Mouse (Mus musculus) forebrain, embryonic 12.5 days (tissue): ENCODE results near the gene Rasal2. TPM values are rescaled to one million over a fixed set of nuclear protein-coding genes. Genes with fewer than 3 reads are reported as not detected.

Source experiments
- ATAC-seq: fragments of 200-750 bp; cut with Nextera tagmentation; 2 replicates; pipeline ENCODE4 v1.8.0; 2017; ENCODE audit warnings: moderate TSS enrichment; ENCODE audit not compliant: low FRiP score
- H3K27ac ChIP-seq: fragments of 300-500 bp; sonication (generic); 2 replicates; pipeline ENCODE4 v1.5.1; 2016; ENCODE audit warnings: mild to moderate bottlenecking
- H3K27me3 ChIP-seq: fragments of 300-500 bp; sonication (generic); 2 replicates; pipeline ENCODE4 v1.6.1; 2016; ENCODE audit warnings: mild to moderate bottlenecking
- H3K36me3 ChIP-seq: fragments of 300-500 bp; sonication (generic); replicated peaks from 2 replicates; pipeline ENCODE4 v1.6.1; 2016; ENCODE audit warnings: mild to moderate bottlenecking
- H3K4me1 ChIP-seq: fragments of 300-500 bp; sonication (generic); 2 replicates; pipeline ENCODE4 v1.6.1; 2016
- H3K4me2 ChIP-seq: fragments of 300-500 bp; sonication (generic); 2 replicates; pipeline ENCODE4 v1.6.1; 2016; ENCODE audit warnings: mild to moderate bottlenecking, moderate library complexity
- H3K4me3 ChIP-seq: fragments of 300-500 bp; sonication (generic); replicated peaks from 2 replicates; pipeline ENCODE4 v1.5.1; 2016; ENCODE audit warnings: mild to moderate bottlenecking
- H3K9ac ChIP-seq: fragments of 300-500 bp; sonication (generic); 2 replicates; pipeline ENCODE4 v1.6.1; 2016; ENCODE audit warnings: mild to moderate bottlenecking
- H3K9me3 ChIP-seq: fragments of 300-500 bp; sonication (generic); 2 replicates; pipeline ENCODE4 v1.6.1; 2016
- WGBS: fragments of 180-500 bp; shearing (Covaris S2); methylation state at CpG from one replicate; pipeline ENCODE4 v1.1.7; 2016; 5-methylcytosine and 5-hydroxymethylcytosine counted together
- polyA plus RNA-seq: library from polyadenylated mRNA; unstranded; fragments of >200 nt; fragmentation: Nextera tagmentation; extraction: Ambion mirVana; gene quantifications from 2 replicates; pipeline ENCODE4 v1.2.1, GENCODE M21; 2016

Rasal2 gene
- polyA plus RNA-seq, 1 experiment from 2014 or later = 28.9 TPM

DNA sequence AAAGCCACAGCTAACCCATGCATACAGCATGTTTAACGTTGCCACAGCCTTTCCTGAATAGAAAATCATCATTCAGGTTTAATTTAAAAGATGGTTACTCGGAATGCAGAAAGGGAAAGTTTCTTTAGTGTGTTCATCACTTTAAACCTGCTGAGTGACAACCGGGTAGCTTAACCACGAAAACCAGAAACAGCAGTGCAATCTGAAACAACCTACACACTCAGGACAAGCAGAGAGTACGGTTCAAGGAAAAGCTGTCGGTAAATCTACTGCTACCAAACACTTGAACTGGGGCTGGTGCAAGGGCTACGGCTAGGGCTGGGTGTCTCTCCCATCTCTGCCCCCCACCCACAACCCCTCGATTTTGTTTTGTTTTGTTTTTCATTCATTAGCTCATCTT is 1.5 kb downstream of the Rasal2 start:
- Histone ChIP-seq H3K9me3 (no peaks in the 10 kb centered on the region), H3K4me1 (peaks cover 30% of the 10 kb centered on the region), H3K4me3 (peak overlapping the region; percentile 99), H3K4me2 (peak overlapping the region; percentile 74), H3K27ac (no peak overlapping the region), H3K36me3 (no peaks in the 10 kb centered on the region), H3K27me3 (no peaks in the 10 kb centered on the region), H3K9ac (peak overlapping the region; percentile 92)
- 8% methylated on average over 8 of the region's 8 CpGs for WGBS
- ATAC-seq = no peak

DNA sequence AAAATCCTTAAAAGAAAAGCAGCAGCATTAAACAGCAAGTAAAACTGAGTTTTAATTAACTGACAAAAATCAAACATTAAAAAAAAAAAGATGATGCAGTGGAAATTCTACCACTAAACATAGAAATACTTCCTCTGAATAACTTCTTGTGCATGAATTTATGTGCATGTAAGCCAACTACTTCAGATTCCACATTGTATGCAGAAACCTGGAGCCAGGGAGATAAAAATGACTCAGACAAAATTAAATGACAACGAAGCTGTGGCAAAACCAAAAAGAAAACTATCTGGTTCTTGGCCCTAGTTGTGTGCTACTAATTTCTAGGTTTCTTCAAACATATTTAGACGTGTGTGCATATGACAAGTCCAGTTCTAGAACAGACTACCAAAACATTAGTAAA is 2.7 kb downstream of the Rasal2 start:
- Histone ChIP-seq H3K9me3 (no peaks in the 10 kb centered on the region), H3K9ac (no peak overlapping the region), H3K27me3 (no peaks in the 10 kb centered on the region), H3K4me1 (peaks cover 25% of the 10 kb centered on the region), H3K27ac (no peak overlapping the region), H3K36me3 (no peaks in the 10 kb centered on the region), H3K4me2 (no peak overlapping the region), H3K4me3 (no peak overlapping the region)
- no peak for ATAC-seq
- 84% methylated on average over 2 of the region's 2 CpGs for WGBS

DNA sequence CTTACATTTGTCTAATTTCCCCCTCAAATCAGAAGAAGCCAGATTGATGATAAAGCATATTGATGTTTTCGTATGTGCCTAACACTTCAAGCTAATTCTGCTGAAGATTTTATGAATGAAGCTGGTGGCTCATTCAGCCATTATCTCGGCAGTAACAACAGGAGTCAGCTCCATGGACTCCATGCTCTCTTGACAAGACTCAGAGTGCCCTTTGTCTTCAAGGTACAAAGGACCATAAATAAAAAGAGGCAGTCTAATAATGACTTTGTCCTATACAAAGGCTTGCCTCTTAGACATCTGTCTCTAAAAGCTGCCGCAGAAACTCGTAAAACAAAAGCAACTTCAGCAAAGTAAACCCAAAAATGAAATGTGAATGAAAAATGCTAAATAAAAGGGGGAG is 24.4 kb downstream of the Rasal2 start:
- no peak for ATAC-seq
- Histone ChIP-seq H3K27ac (no peak overlapping the region), H3K4me3 (no peak overlapping the region), H3K9me3 (no peaks in the 10 kb centered on the region), H3K27me3 (no peaks in the 10 kb centered on the region), H3K4me1 (peaks cover 10% of the 10 kb centered on the region), H3K36me3 (no peaks in the 10 kb centered on the region), H3K4me2 (no peak overlapping the region), H3K9ac (no peak overlapping the region)
- WGBS = 9% methylated on average over 4 of the region's 4 CpGs

DNA sequence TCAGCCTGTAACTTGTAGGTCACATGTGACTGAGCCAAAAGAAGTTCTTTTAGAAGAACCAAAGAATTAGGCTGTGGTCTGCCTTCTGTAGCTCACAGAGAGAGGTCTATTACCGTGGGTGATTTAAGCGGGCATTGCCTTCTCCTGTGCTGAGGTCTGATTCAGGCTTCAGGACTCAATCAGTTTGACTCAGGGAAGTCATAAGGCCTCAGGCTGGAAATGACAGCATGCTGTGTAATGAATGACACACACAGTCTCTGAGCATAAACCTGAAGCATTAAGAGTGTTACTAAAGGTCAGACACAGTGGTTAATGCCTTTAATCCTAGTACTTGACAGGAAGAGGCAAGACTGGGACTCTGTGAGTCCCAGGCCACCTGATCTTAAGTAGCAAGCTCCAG is 31.7 kb downstream of the Rasal2 start:
- no peak overlapping the region for H3K4me3 ChIP-seq
- H3K9me3 ChIP-seq = no peaks in the 10 kb centered on the region
- H3K27ac ChIP-seq = no peak overlapping the region
- H3K9ac ChIP-seq = no peak overlapping the region
- H3K4me2 ChIP-seq = no peak overlapping the region
- H3K4me1 ChIP-seq = peaks cover 8% of the 10 kb centered on the region
- no peaks in the 10 kb centered on the region for H3K36me3 ChIP-seq
- 44% methylated on average over 2 of the region's 2 CpGs for WGBS
- ATAC-seq = no peak
- H3K27me3 ChIP-seq = no peaks in the 10 kb centered on the region

DNA sequence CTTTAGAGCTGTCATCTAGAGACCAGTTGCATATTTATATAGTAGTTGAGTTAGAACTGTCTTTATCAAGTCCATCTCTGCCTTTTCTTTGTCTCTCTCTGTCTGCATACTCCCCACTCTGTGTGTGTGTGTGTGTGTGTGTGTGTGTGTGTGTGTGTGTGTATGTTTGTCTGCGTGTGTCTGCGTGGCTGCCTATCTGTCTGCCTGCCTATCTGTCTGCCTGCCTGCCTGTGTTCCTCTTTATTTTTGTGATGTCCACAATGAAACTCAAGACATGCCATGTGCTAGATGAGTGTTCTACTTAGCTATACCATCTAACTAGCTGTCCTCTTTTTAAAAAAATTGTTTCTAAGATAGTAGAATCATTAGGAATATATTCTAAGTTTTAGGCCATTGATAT is 42.0 kb downstream of the Rasal2 start:
- no peak overlapping the region for H3K27ac ChIP-seq
- peaks cover 4% of the 10 kb centered on the region; the same call in 1 of the 2 replicates for H3K4me1 ChIP-seq
- ATAC-seq = no peak
- H3K27me3 ChIP-seq = no peaks in the 10 kb centered on the region
- no peak overlapping the region for H3K4me2 ChIP-seq
- no peak overlapping the region for H3K4me3 ChIP-seq
- H3K9me3 ChIP-seq = no peaks in the 10 kb centered on the region
- H3K36me3 ChIP-seq = no peaks in the 10 kb centered on the region
- WGBS = 91% methylated on average over 2 of the region's 2 CpGs
- no peak overlapping the region for H3K9ac ChIP-seq

DNA sequence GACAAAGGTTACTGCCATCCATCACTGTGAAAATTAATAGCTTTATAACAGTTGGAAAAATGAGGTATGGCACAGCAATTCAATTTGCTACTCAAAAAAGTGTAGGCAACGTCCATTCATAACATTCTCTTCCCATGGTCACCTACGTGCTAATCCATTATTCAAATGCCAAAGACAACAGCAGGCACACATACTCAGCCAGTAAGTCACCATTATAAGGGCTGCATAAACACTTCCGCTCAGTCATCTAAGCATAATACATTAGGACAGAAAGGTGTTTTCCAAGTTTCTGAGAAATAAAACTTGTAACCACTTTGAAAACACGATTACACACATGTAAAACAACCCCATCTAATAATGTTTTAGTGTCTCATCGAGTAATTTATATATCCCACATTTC is 44.1 kb downstream of the Rasal2 start:
- Histone ChIP-seq H3K4me3 (no peak overlapping the region), H3K9ac (no peak overlapping the region), H3K4me1 (peaks cover 4% of the 10 kb centered on the region; the same call in 1 of the 2 replicates), H3K9me3 (no peaks in the 10 kb centered on the region), H3K27ac (no peak overlapping the region), H3K27me3 (no peaks in the 10 kb centered on the region), H3K4me2 (no peak overlapping the region), H3K36me3 (no peaks in the 10 kb centered on the region)
- WGBS = 69% methylated on average over 5 of the region's 5 CpGs
- ATAC-seq = no peak

DNA sequence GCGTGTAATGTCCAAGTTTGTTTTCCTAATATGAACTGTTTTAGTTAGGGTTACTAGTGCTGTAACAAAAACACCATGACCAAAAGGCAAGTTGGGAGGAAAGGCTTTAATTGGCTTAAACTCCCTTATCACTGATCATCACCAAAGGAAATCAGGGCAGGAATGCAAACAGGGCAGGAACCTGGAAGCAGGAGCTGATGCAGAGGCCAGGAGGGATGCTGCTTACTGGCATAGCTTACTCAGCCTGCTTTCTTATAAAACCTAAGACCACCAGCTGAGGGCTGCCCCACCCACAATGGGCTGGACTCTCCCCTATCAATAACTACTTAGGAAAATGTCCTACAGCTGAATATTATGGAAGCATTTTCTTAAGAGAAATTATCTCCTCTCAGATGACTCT is 65.7 kb downstream of the Rasal2 start:
- no peak overlapping the region for H3K27ac ChIP-seq
- no peak overlapping the region for H3K4me3 ChIP-seq
- no peaks in the 10 kb centered on the region for H3K36me3 ChIP-seq
- no peaks in the 10 kb centered on the region for H3K9me3 ChIP-seq
- WGBS = 82% methylated on average over 1 of the region's 1 CpGs
- no peak overlapping the region for H3K9ac ChIP-seq
- H3K27me3 ChIP-seq = no peaks in the 10 kb centered on the region
- no peaks in the 10 kb centered on the region for H3K4me1 ChIP-seq
- no peak for ATAC-seq
- H3K4me2 ChIP-seq = no peak overlapping the region

DNA sequence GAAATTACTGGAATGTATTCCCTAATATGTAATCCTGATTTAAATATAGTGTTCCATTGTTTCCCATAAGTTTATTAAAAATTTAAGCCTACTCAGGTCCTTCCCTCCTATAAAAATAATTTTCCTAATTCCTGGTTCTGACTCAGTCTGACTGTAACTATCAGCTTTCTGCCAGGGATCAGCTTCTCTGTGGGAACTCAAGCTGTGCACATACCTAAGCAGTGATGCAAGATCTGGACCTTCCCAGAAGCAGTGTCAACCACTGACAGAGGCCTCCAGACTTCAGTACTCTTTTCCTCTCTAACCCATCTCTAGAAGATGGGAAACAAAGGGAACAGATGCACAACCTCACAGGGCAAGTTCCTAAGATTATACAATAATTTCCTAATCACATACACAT is 68.9 kb downstream of the Rasal2 start:
- Histone ChIP-seq H3K27ac (no peak overlapping the region), H3K9me3 (no peaks in the 10 kb centered on the region), H3K9ac (no peak overlapping the region), H3K4me1 (no peaks in the 10 kb centered on the region), H3K4me3 (no peak overlapping the region), H3K36me3 (no peaks in the 10 kb centered on the region), H3K27me3 (no peaks in the 10 kb centered on the region), H3K4me2 (no peak overlapping the region)
- ATAC-seq = no peak

DNA sequence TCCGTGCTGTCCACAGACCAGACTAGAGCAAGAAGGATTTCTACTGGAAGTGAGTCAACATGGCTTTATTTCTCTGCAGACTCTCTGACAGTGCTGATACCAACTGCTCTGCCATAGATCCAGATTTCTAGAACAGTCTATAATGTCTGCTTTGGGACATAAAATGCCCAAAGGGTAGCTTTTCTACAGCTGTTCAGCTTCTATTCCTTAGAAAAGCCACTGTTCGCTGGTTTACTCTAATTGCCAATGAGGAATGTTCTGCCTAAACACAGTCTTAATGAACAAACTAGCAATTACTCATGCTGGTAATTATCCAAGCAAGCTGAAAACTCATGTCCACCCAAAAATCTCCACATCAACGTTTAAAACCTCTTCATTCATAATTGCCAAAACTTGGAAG is 77.6 kb downstream of the Rasal2 start:
- Histone ChIP-seq H3K27ac (peak overlapping the region; percentile 69; the same call in 1 of the 2 replicates), H3K9me3 (no peaks in the 10 kb centered on the region), H3K4me2 (no peak overlapping the region), H3K27me3 (no peaks in the 10 kb centered on the region), H3K36me3 (no peaks in the 10 kb centered on the region), H3K9ac (no peak overlapping the region), H3K4me1 (peaks cover 5% of the 10 kb centered on the region; the same call in 1 of the 2 replicates), H3K4me3 (no peak overlapping the region)
- WGBS = 43% methylated on average over 3 of the region's 3 CpGs
- peak; percentile 51; the same call in 1 of the 2 replicates for ATAC-seq

DNA sequence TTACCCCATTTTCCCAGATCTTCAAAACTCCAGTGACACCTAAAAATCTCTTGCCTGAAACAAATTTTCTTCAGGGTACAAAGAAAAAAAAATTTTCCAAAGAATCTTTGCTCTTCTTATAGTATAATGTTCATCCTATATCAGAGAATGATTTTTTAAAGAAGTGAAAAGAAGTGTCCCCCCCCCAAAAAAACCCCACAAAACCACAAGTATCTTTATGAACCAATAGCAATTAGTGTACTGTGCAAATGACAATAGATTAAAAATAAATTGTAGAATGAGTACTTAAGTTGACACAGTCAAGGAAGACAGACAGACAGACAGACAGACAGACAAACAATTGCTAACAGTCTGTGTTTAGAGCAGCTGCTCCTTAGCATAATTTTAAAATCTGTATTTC is 84.3 kb downstream of the Rasal2 start:
- no peak overlapping the region for H3K4me2 ChIP-seq
- H3K27ac ChIP-seq = no peak overlapping the region
- no peaks in the 10 kb centered on the region for H3K27me3 ChIP-seq
- H3K4me1 ChIP-seq = no peaks in the 10 kb centered on the region
- no peaks in the 10 kb centered on the region for H3K9me3 ChIP-seq
- no peak overlapping the region for H3K9ac ChIP-seq
- no peaks in the 10 kb centered on the region for H3K36me3 ChIP-seq
- no peak overlapping the region for H3K4me3 ChIP-seq
- ATAC-seq = no peak

DNA sequence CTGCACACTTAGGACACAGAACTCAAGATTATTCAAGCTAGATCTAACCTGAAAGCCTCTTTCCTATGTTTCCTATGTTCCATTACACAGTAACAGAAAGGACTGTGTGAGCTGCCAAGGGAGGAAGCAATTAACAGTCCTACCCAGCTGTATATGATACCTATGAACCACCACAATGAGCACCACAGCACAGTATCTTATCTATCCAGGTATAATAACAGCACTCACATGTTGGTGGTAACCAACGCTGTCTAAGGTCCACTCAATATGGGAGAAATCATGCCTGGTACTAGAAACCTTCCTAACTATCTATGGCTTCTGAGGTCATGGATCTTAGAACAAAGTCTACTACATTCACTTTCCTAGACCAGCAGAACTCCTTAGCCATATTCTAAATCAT is 89.3 kb downstream of the Rasal2 start:
- Histone ChIP-seq H3K27me3 (no peaks in the 10 kb centered on the region), H3K4me2 (no peak overlapping the region), H3K4me3 (no peak overlapping the region), H3K36me3 (no peaks in the 10 kb centered on the region), H3K9me3 (no peaks in the 10 kb centered on the region), H3K4me1 (no peaks in the 10 kb centered on the region), H3K27ac (no peak overlapping the region), H3K9ac (no peak overlapping the region)
- 96% methylated on average over 1 of the region's 1 CpGs for WGBS
- ATAC-seq = no peak

DNA sequence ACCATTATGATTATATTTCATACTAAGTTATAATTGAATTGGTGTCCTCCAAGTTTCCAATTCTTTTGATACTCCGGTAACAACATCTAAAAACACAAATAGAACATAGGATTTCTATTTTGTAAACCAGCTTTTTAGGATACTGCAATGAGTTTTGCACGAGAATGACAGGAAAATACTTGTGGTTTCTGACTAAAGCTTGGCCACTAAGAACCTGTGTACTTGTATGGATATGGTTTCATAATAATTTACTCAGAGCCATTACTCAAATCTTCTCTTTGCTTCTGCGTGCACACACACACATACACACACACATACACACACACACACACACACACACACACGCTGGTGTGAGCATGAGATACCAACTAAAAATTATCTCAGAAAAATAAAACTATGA is 93.5 kb downstream of the Rasal2 start:
- H3K4me1 ChIP-seq = no peaks in the 10 kb centered on the region
- H3K9ac ChIP-seq = no peak overlapping the region
- no peak for ATAC-seq
- H3K9me3 ChIP-seq = no peaks in the 10 kb centered on the region
- H3K4me2 ChIP-seq = no peak overlapping the region
- no peak overlapping the region for H3K4me3 ChIP-seq
- H3K27me3 ChIP-seq = no peaks in the 10 kb centered on the region
- H3K27ac ChIP-seq = no peak overlapping the region
- no peaks in the 10 kb centered on the region for H3K36me3 ChIP-seq
- 96% methylated on average over 4 of the region's 4 CpGs for WGBS

DNA sequence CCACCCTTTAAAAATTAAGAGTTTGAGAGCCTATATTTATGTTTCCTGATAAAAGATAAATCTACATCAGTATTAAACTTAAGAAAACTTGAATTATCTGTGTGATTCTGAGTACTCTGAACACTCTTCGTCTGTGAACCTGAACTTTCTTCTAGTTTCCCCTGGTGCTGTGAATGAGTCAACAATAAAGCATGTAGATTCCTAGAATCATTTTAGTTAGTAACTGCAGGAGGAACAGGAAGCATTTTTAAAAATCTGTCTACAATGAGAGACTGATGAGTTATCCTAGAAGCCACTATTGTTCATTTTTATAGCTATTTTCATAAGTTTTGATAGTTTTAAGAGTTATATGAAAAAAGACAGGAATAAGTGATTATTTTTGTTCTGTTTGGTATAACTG is 111.1 kb downstream of the Rasal2 start:
- no peak overlapping the region for H3K4me2 ChIP-seq
- ATAC-seq = no peak
- no peak overlapping the region for H3K27ac ChIP-seq
- H3K4me1 ChIP-seq = no peaks in the 10 kb centered on the region
- H3K36me3 ChIP-seq = peaks cover 6% of the 10 kb centered on the region; the same call in 1 of the 2 replicates
- no peak overlapping the region for H3K9ac ChIP-seq
- H3K9me3 ChIP-seq = no peaks in the 10 kb centered on the region
- H3K4me3 ChIP-seq = no peak overlapping the region
- H3K27me3 ChIP-seq = no peaks in the 10 kb centered on the region
- 92% methylated on average over 1 of the region's 1 CpGs for WGBS

DNA sequence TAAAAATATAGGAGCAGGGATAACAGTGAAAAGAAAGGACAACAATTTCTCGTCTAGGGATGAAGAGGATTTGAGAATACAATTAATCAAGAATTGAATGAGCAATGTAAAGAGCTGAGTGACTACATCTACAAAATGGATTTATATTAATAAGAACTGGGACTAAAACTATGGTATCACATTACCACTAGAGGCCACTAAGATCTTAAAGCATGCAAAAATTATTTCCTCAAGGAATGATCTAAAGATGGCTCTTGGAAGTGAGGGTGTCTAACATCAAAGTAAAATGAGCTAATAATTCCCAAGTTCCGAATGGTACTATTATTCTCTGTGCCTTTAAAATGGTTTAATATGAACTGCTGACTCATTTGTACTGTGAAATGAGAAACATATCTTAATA is 112.8 kb downstream of the Rasal2 start:
- no peak overlapping the region for H3K9ac ChIP-seq
- H3K27me3 ChIP-seq = no peaks in the 10 kb centered on the region
- 79% methylated on average over 2 of the region's 2 CpGs for WGBS
- ATAC-seq = no peak
- H3K4me2 ChIP-seq = no peak overlapping the region
- H3K36me3 ChIP-seq = peaks cover 6% of the 10 kb centered on the region; the same call in 1 of the 2 replicates
- H3K9me3 ChIP-seq = no peaks in the 10 kb centered on the region
- no peaks in the 10 kb centered on the region for H3K4me1 ChIP-seq
- H3K4me3 ChIP-seq = no peak overlapping the region
- H3K27ac ChIP-seq = no peak overlapping the region
